Mouse (Mus musculus) megakaryocyte, embryonic 14.5 days (primary cell): ENCODE data around the gene 1700001J03Rik.

ENCODE experiments used
- FLI1 ChIP-seq: IDR thresholded peaks from 2 replicates; pipeline ENCODE4 v1.6.1; 2012; ENCODE audit warnings: low read length, inconsistent platforms, mixed read lengths
- GATA1 ChIP-seq: IDR thresholded peaks from 3 replicates; pipeline ENCODE4 v1.6.1; 2012; ENCODE audit warnings: mixed read lengths, low read length, inconsistent platforms, borderline replicate concordance

DNA sequence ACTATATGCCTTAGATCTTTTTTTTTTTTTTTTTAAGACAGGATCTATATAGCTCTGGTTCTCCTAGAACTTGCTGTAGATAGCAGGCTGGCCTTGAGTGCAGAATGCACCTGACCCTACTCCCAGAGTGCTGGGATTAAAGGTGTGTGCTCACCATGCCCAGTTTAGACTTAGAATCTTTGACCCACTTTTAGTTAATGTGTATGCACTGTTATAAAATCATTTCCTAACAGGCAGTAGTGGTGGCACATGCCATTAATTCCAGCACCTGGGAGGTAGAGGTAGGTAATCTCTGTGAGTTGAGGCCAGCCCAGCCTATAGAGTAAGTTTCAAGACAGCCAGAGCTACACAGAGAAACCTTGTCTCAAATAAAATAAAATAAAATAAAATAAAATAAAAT lies 14.0 kb upstream of the 1700001J03Rik start:
- no peak for TF ChIP-seq GATA1
- no peak for TF ChIP-seq FLI1
